Mouse (Mus musculus): ENCODE data around the gene Arntl2. TPM values are rescaled to one million over a fixed set of nuclear protein-coding genes. Genes with fewer than 3 reads are reported as not detected.
A peak's percentile ranks its signal among the peaks of the same experiment; 100 is the strongest.
"Not testable (repeated sequence)": the region's sequence is repeated elsewhere in the genome, so short reads cannot be mapped to it uniquely, and the experiment has no call there.

Gene Arntl2
- polyA plus RNA-seq, 1 experiment = 0.49 TPM

GRCm38 (mm10) chr6:146768813-146769404, 26.9 kb upstream of the Arntl2 start:
- Histone ChIP-seq H3K79me3 (ENCODE audit: low read depth) (no peaks in the 10 kb centered on the region), H3K4me3 (ENCODE audit: insufficient read depth, poor library complexity, severe bottlenecking) (no peak overlapping the region), H3K79me2 (ENCODE audit: control insufficient read depth, insufficient read depth) (no peaks in the 10 kb centered on the region), H3K36me3 (ENCODE audit: control insufficient read depth, insufficient read depth) (peaks cover 4% of the 10 kb centered on the region), H3ac (ENCODE audit: control insufficient read depth, insufficient read length, low read depth) (no peak overlapping the region), H3K27me3 (ENCODE audit: control insufficient read depth, insufficient read depth, insufficient read length) (no peaks in the 10 kb centered on the region)
- no peak for TF ChIP-seq FOSL1 (IDR thresholded peaks at IDR 0.05; ENCODE audit: insufficient read depth, low read length, poor library complexity, severe bottlenecking)
- no peak for TF ChIP-seq MAX (IDR thresholded peaks at IDR 0.05)
- no peak for TF ChIP-seq USF1 (IDR thresholded peaks at IDR 0.05; ENCODE audit: low read depth)
- no peak for TF ChIP-seq CTCF (IDR thresholded peaks at IDR 0.05; ENCODE audit: control insufficient read depth, insufficient read depth, insufficient read length)
- TF ChIP-seq MYOG (IDR thresholded peaks at IDR 0.05; ENCODE audit: control insufficient read depth, extremely low read depth, insufficient read length) = no peak
- TF ChIP-seq CEBPB (IDR thresholded peaks at IDR 0.05; ENCODE audit: low read depth) = no peak
- no peak for TF ChIP-seq MYOD1 (IDR thresholded peaks at IDR 0.05; ENCODE audit: control insufficient read depth, insufficient read length, low read depth)

GRCm38 (mm10) chr6:146770005-146770745, 25.7 kb upstream of the Arntl2 start:
- H3K36me3 ChIP-seq (ENCODE audit: control insufficient read depth, insufficient read depth) = peaks cover 4% of the 10 kb centered on the region
- H3K27me3 ChIP-seq (ENCODE audit: control insufficient read depth, insufficient read depth, insufficient read length) = no peaks in the 10 kb centered on the region
- H3K4me3 ChIP-seq (ENCODE audit: insufficient read depth, poor library complexity, severe bottlenecking) = no peak overlapping the region
- no peak overlapping the region for H3ac ChIP-seq (ENCODE audit: control insufficient read depth, insufficient read length, low read depth)
- no peaks in the 10 kb centered on the region for H3K79me2 ChIP-seq (ENCODE audit: control insufficient read depth, insufficient read depth)
- H3K79me3 ChIP-seq (ENCODE audit: low read depth) = no peaks in the 10 kb centered on the region
- no peak for TF ChIP-seq FOSL1 (IDR thresholded peaks at IDR 0.05; ENCODE audit: insufficient read depth, low read length, poor library complexity, severe bottlenecking)

- Histone ChIP-seq H3K36me3 (ENCODE audit: control insufficient read depth, insufficient read depth) (peaks cover 4% of the 10 kb centered on the region), H3K4me3 (ENCODE audit: insufficient read depth, poor library complexity, severe bottlenecking) (no peak overlapping the region), H3ac (ENCODE audit: control insufficient read depth, insufficient read length, low read depth) (no peak overlapping the region), H3K27me3 (ENCODE audit: control insufficient read depth, insufficient read depth, insufficient read length) (no peaks in the 10 kb centered on the region), H3K79me3 (ENCODE audit: low read depth) (no peaks in the 10 kb centered on the region), H3K79me2 (ENCODE audit: control insufficient read depth, insufficient read depth) (no peaks in the 10 kb centered on the region)
- no peak for TF ChIP-seq CTCF (IDR thresholded peaks at IDR 0.05; ENCODE audit: control insufficient read depth, insufficient read depth, insufficient read length)
- no peak for TF ChIP-seq MYOD1 (IDR thresholded peaks at IDR 0.05; ENCODE audit: control insufficient read depth, insufficient read length, low read depth)
- no peak for TF ChIP-seq MYOG (IDR thresholded peaks at IDR 0.05; ENCODE audit: control insufficient read depth, extremely low read depth, insufficient read length)
- no peak for TF ChIP-seq CEBPB (IDR thresholded peaks at IDR 0.05; ENCODE audit: low read depth)
- TF ChIP-seq USF1 (IDR thresholded peaks at IDR 0.05; ENCODE audit: low read depth) = no peak
- TF ChIP-seq MAX (IDR thresholded peaks at IDR 0.05) = no peak
- TF ChIP-seq FOSL1 (IDR thresholded peaks at IDR 0.05; ENCODE audit: insufficient read depth, low read length, poor library complexity, severe bottlenecking) = no peak
These were observed 25.0 kb upstream of the Arntl2 start for GRCm38 (mm10) chr6:146770808-146771207.

GRCm38 (mm10) chr6:146775864-146776263, 20.0 kb upstream of the Arntl2 start:
- H3K79me2 ChIP-seq (ENCODE audit: control insufficient read depth, insufficient read depth); H3K27me3 ChIP-seq (ENCODE audit: control insufficient read depth, insufficient read depth, insufficient read length); H3K36me3 ChIP-seq (ENCODE audit: control insufficient read depth, insufficient read depth); H3ac ChIP-seq (ENCODE audit: control insufficient read depth, insufficient read length, low read depth); H3K4me3 ChIP-seq (ENCODE audit: insufficient read depth, poor library complexity, severe bottlenecking); H3K79me3 ChIP-seq (ENCODE audit: low read depth): not testable (repeated sequence)

- Histone ChIP-seq H3K79me3 (ENCODE audit: low read depth) (no peaks in the 10 kb centered on the region), H3ac (ENCODE audit: control insufficient read depth, insufficient read length, low read depth) (peak overlapping the region; percentile 49), H3K27me3 (ENCODE audit: control insufficient read depth, insufficient read depth, insufficient read length) (no peaks in the 10 kb centered on the region), H3K36me3 (ENCODE audit: control insufficient read depth, insufficient read depth) (no peaks in the 10 kb centered on the region), H3K4me3 (ENCODE audit: insufficient read depth, poor library complexity, severe bottlenecking) (no peak overlapping the region), H3K79me2 (ENCODE audit: control insufficient read depth, insufficient read depth) (no peaks in the 10 kb centered on the region)
- TF ChIP-seq MAX (IDR thresholded peaks at IDR 0.05) (no peak), CEBPB (IDR thresholded peaks at IDR 0.05; ENCODE audit: low read depth) (peak; percentile 75)
These were observed 19.1 kb upstream of the Arntl2 start for GRCm38 (mm10) chr6:146776610-146777389.

GRCm38 (mm10) chr6:146778055-146778454, 17.8 kb upstream of the Arntl2 start:
- TF ChIP-seq FOSL1 (IDR thresholded peaks at IDR 0.05; ENCODE audit: insufficient read depth, low read length, poor library complexity, severe bottlenecking) (no peak), USF1 (IDR thresholded peaks at IDR 0.05; ENCODE audit: low read depth) (no peak), MAX (IDR thresholded peaks at IDR 0.05) (no peak), CTCF (IDR thresholded peaks at IDR 0.05; ENCODE audit: control insufficient read depth, insufficient read depth, insufficient read length) (no peak), MYOG (IDR thresholded peaks at IDR 0.05; ENCODE audit: control insufficient read depth, extremely low read depth, insufficient read length) (no peak), MYOD1 (IDR thresholded peaks at IDR 0.05; ENCODE audit: control insufficient read depth, insufficient read length, low read depth) (no peak), CEBPB (IDR thresholded peaks at IDR 0.05; ENCODE audit: low read depth) (no peak)
- no peaks in the 10 kb centered on the region for H3K27me3 ChIP-seq (ENCODE audit: control insufficient read depth, insufficient read depth, insufficient read length)

More at GRCm38 (mm10) chr6:146778055-146778454, 17.8 kb upstream of the Arntl2 start:
- Histone ChIP-seq H3K4me3 (ENCODE audit: insufficient read depth, poor library complexity, severe bottlenecking) (no peak overlapping the region), H3K36me3 (ENCODE audit: control insufficient read depth, insufficient read depth) (no peaks in the 10 kb centered on the region), H3K79me2 (ENCODE audit: control insufficient read depth, insufficient read depth) (no peaks in the 10 kb centered on the region), H3ac (ENCODE audit: control insufficient read depth, insufficient read length, low read depth) (no peak overlapping the region), H3K79me3 (ENCODE audit: low read depth) (no peaks in the 10 kb centered on the region)
